Mouse (Mus musculus) T-helper 17 cell (primary cell): ENCODE data around the gene Pde11a.

Source experiments
- in situ Hi-C, 2 experiments: fragments of 300-600 bp; cut with MboI, MseI; formaldehyde crosslinking; loops; 1 replicate in 1 of 2; 2 replicates in 1 of 2; pipeline ENCODE4 v1.15.1; 2025; ENCODE audit warnings: high pct_unique_total_duplicates in 2 of 2

Pde11a gene

GRCm38 (mm10) chr2:75964972-75965371 lies 373.6 kb downstream of the Pde11a start:
- in situ Hi-C loops: loop anchor here (5.0 kb wide), 3 partner anchors 173 to 363 kb away; no protein-coding TSS in a partner anchor

DNA sequence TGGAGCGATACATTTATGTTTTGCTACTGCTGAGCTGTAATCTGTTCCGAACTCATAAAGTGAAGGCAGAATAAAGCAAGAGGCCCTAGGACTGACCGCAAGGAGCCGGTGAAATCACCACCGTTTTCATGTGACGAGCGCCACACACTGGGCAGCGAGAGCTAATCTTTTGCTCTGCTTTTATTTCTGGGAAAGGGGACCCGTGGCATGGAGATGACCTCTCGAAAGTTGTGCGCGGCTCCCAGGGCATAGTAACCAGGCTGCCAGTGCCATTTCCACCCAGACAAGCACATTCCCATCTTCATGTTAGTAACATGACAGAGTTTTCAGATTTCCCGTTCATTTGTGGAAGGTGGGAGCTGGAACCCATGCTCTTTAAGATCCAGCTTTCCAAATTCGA lies 374.1 kb downstream of the Pde11a start:
- in situ Hi-C loops: loop anchor here in 1 of 2 experiments (5.0 kb wide), 2 partner anchors 177 to 362 kb away; no protein-coding TSS in a partner anchor

- in situ Hi-C loops: loop anchor here in 1 of 2 experiments (5.0 kb wide), 2 partner anchors 177 to 362 kb away; no protein-coding TSS in a partner anchor
Measured at GRCm38 (mm10) chr2:75964051-75964450, 374.5 kb downstream of the Pde11a start.

GRCm38 (mm10) chr2:75963211-75963840 lies 375.2 kb downstream of the Pde11a start:
- in situ Hi-C loops: loop anchor here in 1 of 2 experiments (5.0 kb wide), 2 partner anchors 176 to 361 kb away; no protein-coding TSS in a partner anchor

GRCm38 (mm10) chr2:75960366-75961330 lies 377.9 kb downstream of the Pde11a start:
- in situ Hi-C loops: loop anchor here in 1 of 2 experiments (5.0 kb wide), 2 partner anchors 173 to 358 kb away; no protein-coding TSS in a partner anchor

DNA sequence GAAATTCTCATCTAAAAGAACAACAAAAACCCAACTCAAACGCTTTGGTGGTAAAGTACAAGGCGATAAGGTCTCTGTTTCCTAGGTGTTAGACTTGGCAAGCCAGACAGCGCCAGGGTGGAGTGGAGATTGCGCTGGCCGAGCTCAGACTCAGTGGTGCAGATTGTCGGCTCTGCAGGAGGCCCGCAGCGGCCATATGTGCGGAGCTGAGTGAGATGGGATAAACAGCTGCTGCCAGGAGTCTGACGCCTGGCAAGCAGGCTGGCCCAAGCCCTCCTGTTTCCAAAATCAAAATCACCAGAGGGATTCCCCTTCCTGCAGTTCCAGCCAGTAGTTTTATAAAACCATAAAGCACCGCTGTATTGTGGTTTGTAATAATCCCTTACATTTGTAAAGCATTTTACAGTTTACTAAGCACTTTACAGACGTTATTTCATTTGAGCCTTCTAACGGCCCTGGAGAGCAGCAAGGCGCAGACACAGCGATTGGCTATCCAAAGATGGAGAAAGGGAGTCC lies 378.7 kb downstream of the Pde11a start:
- in situ Hi-C loops: loop anchor here in 1 of 2 experiments (5.0 kb wide), 2 partner anchors 173 to 358 kb away; no protein-coding TSS in a partner anchor

- in situ Hi-C loops: no loop called here
Measured at GRCm38 (mm10) chr2:75959183-75959849, 379.3 kb downstream of the Pde11a start.

GRCm38 (mm10) chr2:75955709-75956108 lies 382.9 kb downstream of the Pde11a start:
- in situ Hi-C loops: no loop called here

GRCm38 (mm10) chr2:75953320-75953719 lies 385.3 kb downstream of the Pde11a start:
- in situ Hi-C loops: loop anchor here (5.0 kb wide), 1 partner anchor 66 kb away; no protein-coding TSS in a partner anchor

GRCm38 (mm10) chr2:75950685-75951084 lies 387.9 kb downstream of the Pde11a start:
- in situ Hi-C loops: loop anchor here (5.0 kb wide), 1 partner anchor 63 kb away; no protein-coding TSS in a partner anchor
